Comparison of ENCODE assay signal across 13 mouse cellular contexts in the genomic region with DNA sequence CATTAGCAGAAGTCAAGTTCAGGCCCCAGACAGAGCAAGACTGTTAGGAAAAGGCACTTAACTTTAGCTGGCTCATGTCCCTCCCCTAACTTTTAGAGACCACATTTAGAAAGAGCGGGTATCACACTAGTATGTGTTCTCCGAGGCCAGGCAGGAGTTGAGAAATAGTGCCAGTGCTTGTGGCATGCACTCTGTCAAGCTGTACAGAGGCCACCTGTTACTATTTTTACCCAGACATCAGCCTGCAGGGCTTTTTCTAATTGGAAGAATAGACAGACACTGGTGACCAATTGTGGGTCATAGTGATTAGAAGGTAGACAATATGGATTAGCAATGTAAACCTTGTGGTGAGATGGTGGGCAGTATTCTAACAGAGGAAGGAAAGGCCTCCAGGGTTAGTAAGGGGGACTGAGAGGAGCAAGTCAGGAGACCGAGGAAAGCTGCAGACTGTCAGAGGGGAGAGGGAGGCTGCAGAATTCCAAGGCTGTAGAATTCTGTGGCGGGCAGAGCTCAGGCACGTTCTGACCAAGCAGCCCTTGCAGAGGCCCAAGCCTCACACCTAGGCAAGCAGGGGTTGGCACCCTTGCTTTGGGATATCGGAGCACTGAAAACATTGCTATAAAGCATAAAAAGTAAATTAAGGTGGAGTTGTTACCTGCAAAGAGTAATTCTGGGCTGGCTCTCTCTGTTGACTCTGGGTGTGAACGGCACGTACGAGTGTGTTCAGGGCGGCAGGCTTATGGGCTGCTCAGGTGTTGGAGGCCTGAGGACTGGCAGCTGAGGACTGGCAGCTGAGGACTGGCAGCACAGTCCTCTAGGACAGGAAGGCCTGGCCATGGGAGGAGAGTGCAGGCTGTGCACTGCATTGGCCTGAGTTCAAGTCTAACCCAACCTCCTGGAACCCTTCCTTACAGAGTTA. TPM values are rescaled to one million over a fixed set of nuclear protein-coding genes. Genes with fewer than 3 reads are reported as not detected.
DNase-seq lines count a peak whose midpoint lies in the region; ATAC-seq lines count a peak whose summit lies in the region.
"Had no signal": no experiment of that assay in that cellular context is flagged by ENCODE, and none has a peak within 500 bp of the region (broad histone marks: within the 10 kb centered on the region; RNA-seq: fewer than 3 reads in every experiment).

No protein-coding gene starts in this region.

- no peak; the same call in 1 of the 2 replicates for ATAC-seq in lung, embryonic 15.5 days (ENCODE audit: borderline replicate concordance, extremely low read depth, low FRiP score, low TSS enrichment)
- no peak; the same call in 1 of the 2 replicates for ATAC-seq in heart, embryonic 11.5 days (replicated peaks; ENCODE audit: insufficient number of reproducible peaks, low FRiP score, low TSS enrichment)
- peak; percentile 74 for ATAC-seq in stomach, embryonic 15.5 days (ENCODE audit: insufficient read depth, low FRiP score, low read depth)
- ATAC-seq: forebrain, embryonic 15.5 days had no signal

- intact Hi-C loops in heart, postnatal 10 days (cut with DNase I) = no loop called here

- DNase-seq in lung, postnatal 4 days = no peak
- peak; percentile 62 to 71 for DNase-seq in heart, postnatal 10 days
- no peak for DNase-seq in frontal cortex, postnatal 36 days (ENCODE audit: low spot score in 2 of 2)
- no peak for DNase-seq in thymus, postnatal 0 days (ENCODE audit: low spot score)
- DNase-seq: adrenal gland, adult 8-10 months; cerebellum, adult 9-10 months had no signal

- no peak overlapping the region for H3K9ac ChIP-seq in lung, embryonic 15.5 days
- 0 out of 2 replicates have a peak overlapping the region, but pooled peaks have one; percentile 23 for H3K9ac ChIP-seq in heart, embryonic 11.5 days (ENCODE audit: low read depth, low read length)
- no peak overlapping the region for H3K9ac ChIP-seq in stomach, embryonic 15.5 days
- H3K9ac ChIP-seq: forebrain, embryonic 15.5 days had no signal

- 57% methylated on average over 10 of the region's 10 CpGs for WGBS in lung, embryonic 15.5 days
- 63% methylated on average over 10 of the region's 10 CpGs for WGBS in heart, embryonic 11.5 days (ENCODE audit: insufficient replicate concordance)
- WGBS in stomach, embryonic 15.5 days = 56% methylated on average over 10 of the region's 10 CpGs

- no peaks in the 10 kb centered on the region for H3K27me3 ChIP-seq in lung, embryonic 15.5 days
- no peaks in the 10 kb centered on the region for H3K27me3 ChIP-seq in heart, embryonic 11.5 days (ENCODE audit: control insufficient read depth, insufficient read depth, low read length)
- no peaks in the 10 kb centered on the region for H3K27me3 ChIP-seq in stomach, embryonic 15.5 days (replicated peaks)
- H3K27me3 ChIP-seq: forebrain, embryonic 15.5 days had no signal

- H3K4me3 ChIP-seq in lung, embryonic 15.5 days = no peak overlapping the region
- H3K4me3 ChIP-seq in heart, embryonic 11.5 days (ENCODE audit: low read depth, low read length) = no peak overlapping the region
- no peak overlapping the region for H3K4me3 ChIP-seq in stomach, embryonic 15.5 days (replicated peaks)
- H3K4me3 ChIP-seq: forebrain, embryonic 15.5 days; layer of hippocampus, adult 2 months; left cerebral cortex, adult 2 months had no signal

- peaks cover 10% of the 10 kb centered on the region; the same call in 1 of the 2 replicates for H3K4me1 ChIP-seq in lung, embryonic 15.5 days
- H3K4me1 ChIP-seq in heart, embryonic 11.5 days (ENCODE audit: control insufficient read depth, insufficient read depth, low read length) = peaks cover 18% of the 10 kb centered on the region
- peaks cover 5% of the 10 kb centered on the region; the same call in 1 of the 2 replicates for H3K4me1 ChIP-seq in stomach, embryonic 15.5 days
- H3K4me1 ChIP-seq: forebrain, embryonic 15.5 days had no signal

- H3K4me2 ChIP-seq in lung, embryonic 15.5 days = no peak overlapping the region
- H3K4me2 ChIP-seq in heart, embryonic 11.5 days = 0 out of 2 replicates have a peak overlapping the region, but pooled peaks have one; percentile 16
- no peak overlapping the region for H3K4me2 ChIP-seq in stomach, embryonic 15.5 days
- H3K4me2 ChIP-seq: forebrain, embryonic 15.5 days had no signal

- peak overlapping the region; percentile 72 for H3K27ac ChIP-seq in lung, embryonic 15.5 days
- peak overlapping the region; percentile 94 for H3K27ac ChIP-seq in heart, embryonic 11.5 days (ENCODE audit: low read depth, low read length)
- peak overlapping the region; percentile 87 for H3K27ac ChIP-seq in stomach, embryonic 15.5 days
- H3K27ac ChIP-seq: forebrain, embryonic 15.5 days; layer of hippocampus, adult 2 months; left cerebral cortex, adult 2 months had no signal

- no peaks in the 10 kb centered on the region for H3K36me3 ChIP-seq in lung, embryonic 15.5 days
- H3K36me3 ChIP-seq in heart, embryonic 11.5 days (ENCODE audit: control insufficient read depth, insufficient read depth, low read length) = no peaks in the 10 kb centered on the region
- no peaks in the 10 kb centered on the region for H3K36me3 ChIP-seq in stomach, embryonic 15.5 days
- H3K36me3 ChIP-seq: forebrain, embryonic 15.5 days; G1E had no signal

- no peaks in the 10 kb centered on the region for H3K9me3 ChIP-seq in lung, embryonic 15.5 days
- no peaks in the 10 kb centered on the region for H3K9me3 ChIP-seq in heart, embryonic 11.5 days (replicated peaks; ENCODE audit: control insufficient read depth, low read length)
- no peaks in the 10 kb centered on the region for H3K9me3 ChIP-seq in stomach, embryonic 15.5 days
- H3K9me3 ChIP-seq: forebrain, embryonic 15.5 days; G1E had no signal

RNA-seq across cellular contexts. Expression of gene Ppif, which starts 6.7 kb away (rescaled TPM):
- polyA plus RNA-seq in lung, embryonic 15.5 days (2015; fragmentation: Nextera tagmentation; extraction: Ambion mirVana) = 23.1 and 24.3 TPM in 2 replicates
- 92.7 and 99.4 TPM in 2 replicates for polyA plus RNA-seq in heart, embryonic 11.5 days (2014; fragmentation: Nextera tagmentation; extraction: Ambion mirVana)
- total RNA-seq in heart, postnatal 10 days (2021) = 100 to 1,000 TPM; 248 to 271 TPM
- polyA plus RNA-seq in stomach, embryonic 15.5 days (2015; fragmentation: Nextera tagmentation; extraction: Ambion mirVana) = 47.7 and 48.5 TPM in 2 replicates
- polyA plus RNA-seq in thymus, postnatal 0 days (2015; fragmentation: Nextera tagmentation; extraction: Ambion mirVana) = 30.4 and 37.2 TPM in 2 replicates

Comparison
In these comparisons a context has a peak if more than half of its experiments do, and no peak if none do; other contexts are left out.
1. DNase-seq: peak in heart, postnatal 10 days (2 of 2); none in lung, postnatal 4 days (0 of 2), frontal cortex, postnatal 36 days (0 of 2) and thymus, postnatal 0 days (single experiment).
2. Peak in every context shown above with its lines, with median percentiles within 50 percentile points of each other: H3K27ac ChIP-seq.